Mouse (Mus musculus) bone marrow macrophage, adult 2 months (primary cell): ENCODE data around the gene Gm17334.

Experiments
- CTCF ChIP-seq: IDR thresholded peaks from 2 replicates; pipeline ENCODE4 v1.5.1; 2012; ENCODE audit warnings: low read depth, mild to moderate bottlenecking, low read length, moderate library complexity
- POLR2A ChIP-seq: IDR thresholded peaks from 2 replicates; pipeline ENCODE4 v1.6.1; 2012; ENCODE audit warnings: mild to moderate bottlenecking, low read depth, low read length, borderline replicate concordance

DNA sequence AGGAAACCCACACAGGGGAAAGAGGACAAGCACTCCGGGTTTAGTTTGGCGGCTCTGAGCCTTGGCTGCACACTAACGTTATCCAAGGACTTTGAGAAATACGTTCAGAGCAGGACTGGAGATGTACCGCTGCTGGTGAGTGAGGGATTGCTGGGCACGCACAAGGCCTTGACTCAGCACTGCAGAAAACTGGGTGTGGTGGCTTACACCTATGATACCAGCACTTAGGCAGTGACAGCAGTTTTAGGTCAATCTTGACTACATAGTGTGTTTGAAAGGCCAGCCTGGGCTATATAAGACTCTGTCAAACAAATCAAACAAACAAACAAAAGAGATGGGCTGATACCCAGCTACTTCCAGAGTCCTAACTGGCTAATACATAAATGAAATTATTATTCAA, 30.5 kb upstream of the Gm17334 start:
- TF ChIP-seq CTCF (no peak), POLR2A (no peak)
